Mouse (Mus musculus) hindbrain, embryonic 11.5 days (tissue): ENCODE measurements around the gene Ggact. TPM values are rescaled to one million over a fixed set of nuclear protein-coding genes. Genes with fewer than 3 reads are reported as not detected.

Experiments
- ATAC-seq: fragments of 200-750 bp; cut with Nextera tagmentation; 2 replicates; pipeline ENCODE4 v1.8.0; 2017; ENCODE audit warnings: mild to moderate bottlenecking, moderate TSS enrichment, moderate library complexity; ENCODE audit not compliant: low FRiP score
- DNase-seq: peaks from one replicate; pipeline ENCODE4 v3.0.0-alpha.2; 2015; ENCODE audit warnings: low spot score
- H3K27ac ChIP-seq: fragments of 300-500 bp; sonication (generic); 2 replicates; pipeline ENCODE4 v1.5.1; 2014; ENCODE audit warnings: mild to moderate bottlenecking, low read depth, low read length
- H3K27me3 ChIP-seq: fragments of 300-500 bp; sonication (generic); 2 replicates; pipeline ENCODE4 v1.6.1; 2014; ENCODE audit warnings: mild to moderate bottlenecking, low read length, moderate library complexity, mixed read lengths; ENCODE audit not compliant: control insufficient read depth, insufficient read depth
- H3K36me3 ChIP-seq: fragments of 300-500 bp; sonication (generic); 2 replicates; pipeline ENCODE4 v1.6.1; 2014; ENCODE audit warnings: mild to moderate bottlenecking, low read length, moderate library complexity, mixed read lengths; ENCODE audit not compliant: control insufficient read depth, insufficient read depth
- H3K4me1 ChIP-seq: fragments of 300-500 bp; sonication (generic); replicated peaks from 2 replicates; pipeline ENCODE4 v1.6.1; 2014; ENCODE audit warnings: low read length, mixed read lengths; ENCODE audit not compliant: control insufficient read depth, insufficient read depth
- H3K4me2 ChIP-seq: fragments of 300-500 bp; sonication (generic); replicated peaks from 2 replicates; pipeline ENCODE4 v1.6.1; 2014; ENCODE audit warnings: mild to moderate bottlenecking, low read depth, low read length
- H3K4me3 ChIP-seq: fragments of 300-500 bp; sonication (generic); 2 replicates; pipeline ENCODE4 v1.5.1; 2014; ENCODE audit warnings: low read depth, low read length
- H3K9ac ChIP-seq: fragments of 300-500 bp; sonication (generic); 2 replicates; pipeline ENCODE4 v1.6.1; 2014; ENCODE audit warnings: low read depth, low read length
- H3K9me3 ChIP-seq: fragments of 300-500 bp; sonication (generic); 2 replicates; pipeline ENCODE4 v1.6.1; 2016; ENCODE audit warnings: low read length; ENCODE audit not compliant: control insufficient read depth
- WGBS: fragments of 180-500 bp; shearing (Covaris S2); extraction: QIAGEN DNeasy Blood & Tissue Kit; methylation state at CpG from one replicate; pipeline ENCODE4 v1.1.7; 2014; 5-methylcytosine and 5-hydroxymethylcytosine counted together
- polyA plus RNA-seq: library from polyadenylated mRNA; unstranded; fragments of >200 nt; fragmentation: Nextera tagmentation; extraction: Ambion mirVana; gene quantifications from 2 replicates; pipeline ENCODE4 v1.2.1, GENCODE M21; 2014

Gene Ggact
- polyA plus RNA-seq, 1 experiment from 2014 or later, result 5.1 TPM

DNA sequence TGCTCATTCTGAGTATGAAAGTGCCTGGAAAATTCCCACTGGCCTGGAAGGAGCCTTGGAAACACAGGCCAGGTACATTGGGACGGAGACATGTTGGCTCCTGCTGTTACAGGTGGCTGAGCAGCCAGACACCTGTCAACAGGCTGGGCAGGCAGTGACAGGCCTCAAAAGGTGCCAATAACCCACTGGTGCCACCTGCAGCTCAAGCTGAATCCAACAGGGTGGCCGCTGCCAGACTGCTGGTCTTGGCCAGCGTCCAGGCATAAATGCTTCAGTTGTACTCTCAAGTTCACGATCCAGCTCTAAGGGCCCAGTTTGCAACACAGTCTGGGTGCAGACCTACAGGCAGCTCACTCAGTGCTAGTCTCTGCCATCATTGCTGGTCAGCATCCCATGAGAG, 10.7 kb downstream of the Ggact start:
- Histone ChIP-seq H3K9ac (no peak overlapping the region), H3K9me3 (no peaks in the 10 kb centered on the region), H3K36me3 (no peaks in the 10 kb centered on the region), H3K27ac (no peak overlapping the region), H3K27me3 (no peaks in the 10 kb centered on the region), H3K4me1 (no peaks in the 10 kb centered on the region), H3K4me3 (no peak overlapping the region), H3K4me2 (no peak overlapping the region)
- 76% methylated on average over 4 of the region's 4 CpGs for WGBS
- no peak for DNase-seq
- ATAC-seq, result no peak

DNA sequence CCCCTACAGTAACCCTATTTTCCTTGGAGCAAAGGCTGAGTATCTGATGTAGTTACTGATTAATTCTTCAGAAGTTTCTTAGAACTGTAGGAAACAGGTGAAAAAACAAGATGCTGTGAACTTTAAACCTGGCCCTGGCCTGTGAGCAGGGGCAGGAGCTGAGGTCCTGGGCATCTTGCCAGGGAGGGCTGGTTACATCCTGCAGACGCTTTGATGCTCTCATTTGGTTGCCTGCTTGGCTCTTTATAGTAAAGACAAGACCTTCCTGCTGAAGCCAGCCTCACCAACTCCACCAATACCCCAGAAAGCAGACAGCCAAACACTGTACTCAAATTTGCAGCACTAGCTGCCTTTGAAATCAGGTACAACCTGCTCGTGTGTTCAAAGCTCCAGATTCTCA, 11.4 kb downstream of the Ggact start:
- H3K9ac ChIP-seq, result no peak overlapping the region
- DNase-seq, result no peak
- H3K27ac ChIP-seq, result no peak overlapping the region
- no peak overlapping the region for H3K4me2 ChIP-seq
- WGBS, result 81% methylated on average over 2 of the region's 2 CpGs
- ATAC-seq, result no peak
- H3K9me3 ChIP-seq, result no peaks in the 10 kb centered on the region
- H3K4me1 ChIP-seq, result no peaks in the 10 kb centered on the region
- no peaks in the 10 kb centered on the region for H3K27me3 ChIP-seq
- H3K4me3 ChIP-seq, result no peak overlapping the region
- no peaks in the 10 kb centered on the region for H3K36me3 ChIP-seq

DNA sequence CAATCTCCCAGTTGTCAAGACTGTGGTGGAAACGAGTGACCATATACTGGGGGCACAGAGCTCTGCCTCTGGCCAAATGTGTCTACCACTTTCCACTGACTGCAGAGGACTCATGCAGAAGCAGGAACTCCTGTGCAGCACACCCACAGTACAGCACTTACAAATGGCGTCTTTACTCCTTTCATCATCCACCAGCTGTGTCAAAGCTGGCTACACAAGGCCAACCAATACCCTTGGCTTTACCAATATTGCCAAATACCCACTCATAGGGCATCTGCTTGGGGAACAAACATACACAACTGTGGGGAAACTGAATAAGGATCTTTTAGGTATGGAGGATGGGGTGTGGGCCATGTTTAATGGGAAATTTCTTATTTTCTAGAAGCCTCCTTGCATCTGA, 11.8 kb downstream of the Ggact start:
- WGBS, result 74% methylated on average over 2 of the region's 2 CpGs
- Histone ChIP-seq H3K27me3 (no peaks in the 10 kb centered on the region), H3K36me3 (no peaks in the 10 kb centered on the region), H3K4me1 (no peaks in the 10 kb centered on the region), H3K4me3 (no peak overlapping the region), H3K27ac (no peak overlapping the region), H3K9ac (no peak overlapping the region), H3K4me2 (no peak overlapping the region), H3K9me3 (no peaks in the 10 kb centered on the region)
- no peak for ATAC-seq
- DNase-seq, result no peak

DNA sequence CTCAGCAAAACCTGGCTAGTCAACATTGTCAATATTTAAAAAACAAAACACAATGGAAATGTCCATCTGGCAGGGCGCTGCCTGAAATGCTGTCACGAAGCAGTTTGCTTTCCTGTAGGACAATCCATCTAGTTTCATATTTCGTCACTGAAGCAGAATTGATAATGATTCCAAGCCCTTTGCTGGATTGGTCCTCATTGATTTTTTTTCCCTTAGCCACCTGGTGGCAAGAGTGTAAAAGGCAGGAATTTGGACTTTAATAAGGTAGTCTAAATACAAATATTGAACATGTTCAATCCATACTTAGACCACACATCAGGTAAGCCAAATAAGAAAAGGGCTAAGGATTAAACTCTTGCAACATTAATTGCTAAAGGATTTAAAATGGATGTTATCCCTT, 12.4 kb downstream of the Ggact start:
- Histone ChIP-seq H3K4me3 (no peak overlapping the region), H3K4me1 (no peaks in the 10 kb centered on the region), H3K4me2 (no peak overlapping the region), H3K27ac (no peak overlapping the region), H3K9ac (no peak overlapping the region), H3K27me3 (no peaks in the 10 kb centered on the region), H3K36me3 (no peaks in the 10 kb centered on the region), H3K9me3 (no peaks in the 10 kb centered on the region)
- DNase-seq (peak; percentile 14), ATAC-seq (no peak)
- WGBS, result 68% methylated on average over 3 of the region's 3 CpGs

DNA sequence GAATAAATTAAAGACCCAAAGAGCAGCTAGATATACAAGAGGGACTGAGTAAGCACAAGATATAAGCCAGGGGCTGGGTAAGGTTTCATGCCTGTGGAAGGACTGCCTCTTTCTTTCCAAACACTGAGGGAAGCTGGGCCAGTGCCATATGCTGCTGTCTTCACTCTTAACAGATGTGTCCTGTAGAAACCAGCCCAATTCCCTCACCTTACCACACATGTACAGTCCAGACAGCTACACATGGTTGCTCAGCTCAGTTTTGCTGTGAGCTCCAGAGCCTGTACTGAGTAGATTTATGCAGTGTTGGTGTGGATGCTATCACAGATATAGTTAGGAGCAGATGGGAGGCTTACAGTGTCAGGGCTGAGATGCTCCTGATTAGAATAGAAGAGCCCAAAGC, 12.9 kb downstream of the Ggact start:
- H3K9ac ChIP-seq, result no peak overlapping the region
- DNase-seq, result no peak
- H3K27me3 ChIP-seq, result no peaks in the 10 kb centered on the region
- H3K36me3 ChIP-seq, result no peaks in the 10 kb centered on the region
- no peak for ATAC-seq
- H3K27ac ChIP-seq, result no peak overlapping the region; the same call in 1 of the 2 replicates
- H3K4me2 ChIP-seq, result no peak overlapping the region
- H3K4me1 ChIP-seq, result no peaks in the 10 kb centered on the region
- no peak overlapping the region for H3K4me3 ChIP-seq
- no peaks in the 10 kb centered on the region for H3K9me3 ChIP-seq

DNA sequence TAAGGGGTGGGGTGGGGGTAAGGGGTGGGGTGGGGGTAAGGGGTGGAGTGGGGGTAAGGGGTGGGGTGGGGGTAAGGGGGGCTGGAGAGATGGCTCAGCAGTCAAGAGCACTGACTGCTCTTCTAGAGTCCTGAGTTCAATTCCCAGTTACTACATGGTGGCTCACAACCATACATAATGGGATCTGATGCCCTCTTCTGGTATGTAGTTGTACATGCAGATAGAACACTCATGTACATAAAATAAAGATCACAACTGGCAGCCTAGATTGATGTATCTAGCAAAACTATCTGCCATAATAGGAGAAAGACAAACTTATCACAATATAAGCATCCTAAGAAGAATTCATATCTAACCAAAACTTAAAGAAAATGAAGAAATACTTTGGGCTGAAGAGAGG, 15.0 kb downstream of the Ggact start:
- no peaks in the 10 kb centered on the region for H3K4me1 ChIP-seq
- H3K4me2 ChIP-seq, result no peak overlapping the region
- H3K4me3 ChIP-seq, result no peak overlapping the region
- H3K9ac ChIP-seq, result no peak overlapping the region
- no peaks in the 10 kb centered on the region for H3K36me3 ChIP-seq
- DNase-seq (no peak), ATAC-seq (no peak)
- H3K27me3 ChIP-seq, result no peaks in the 10 kb centered on the region
- H3K27ac ChIP-seq, result no peak overlapping the region
- no peaks in the 10 kb centered on the region for H3K9me3 ChIP-seq

DNA sequence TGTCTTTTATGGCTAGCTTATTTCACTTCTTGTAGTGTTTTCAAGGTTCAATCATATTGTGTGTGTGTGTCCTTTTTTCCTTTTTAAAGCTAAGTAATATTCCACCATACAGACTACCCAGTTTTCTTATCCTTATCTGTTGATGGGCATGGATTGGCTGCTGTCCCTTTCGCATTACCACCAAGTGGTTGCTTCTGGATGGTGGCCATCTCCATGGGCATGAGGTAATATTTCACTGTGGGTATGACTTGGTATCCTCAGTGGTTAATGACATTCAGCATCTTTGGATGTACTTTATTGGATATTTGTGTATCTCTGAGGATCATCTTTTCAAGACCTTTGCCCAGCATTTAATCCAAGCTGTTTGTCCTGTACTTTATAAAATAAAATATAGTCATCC, 17.5 kb downstream of the Ggact start:
- Histone ChIP-seq H3K27me3 (no peaks in the 10 kb centered on the region), H3K4me3 (no peak overlapping the region), H3K27ac (no peak overlapping the region), H3K36me3 (no peaks in the 10 kb centered on the region), H3K9ac (no peak overlapping the region), H3K4me2 (no peak overlapping the region), H3K4me1 (no peaks in the 10 kb centered on the region), H3K9me3 (no peaks in the 10 kb centered on the region)
- 97% methylated on average over 1 of the region's 1 CpGs for WGBS
- no peak for DNase-seq
- no peak for ATAC-seq

DNA sequence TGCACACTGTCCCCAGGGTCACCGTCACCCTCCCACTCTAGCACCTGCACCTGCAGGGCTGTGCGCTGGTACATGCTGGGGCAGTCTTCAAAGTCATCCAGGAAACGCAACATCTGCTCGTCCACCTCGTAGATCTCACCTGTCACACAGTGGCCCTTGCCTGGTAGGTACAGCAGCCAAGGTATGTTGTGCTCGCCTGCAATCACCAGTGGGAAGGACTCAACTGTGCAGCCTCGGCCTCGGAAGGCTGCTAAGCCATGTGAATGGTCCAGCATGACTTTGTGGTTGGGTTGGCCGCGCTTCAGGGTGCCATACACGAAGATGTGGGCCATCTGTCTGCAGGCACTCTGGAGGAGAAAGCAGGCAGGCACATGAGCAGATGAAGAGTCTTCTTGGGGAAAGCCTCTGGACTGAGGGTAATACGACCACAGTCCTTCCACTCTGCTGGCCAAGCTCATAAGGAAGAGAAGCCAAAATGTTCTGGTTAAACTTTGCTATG, 22.0 kb downstream of the Ggact start:
- no peaks in the 10 kb centered on the region for H3K4me1 ChIP-seq
- H3K27me3 ChIP-seq, result no peaks in the 10 kb centered on the region
- WGBS, result 94% methylated on average over 12 of the region's 12 CpGs
- H3K9ac ChIP-seq, result no peak overlapping the region
- DNase-seq (no peak), ATAC-seq (no peak)
- no peak overlapping the region for H3K4me3 ChIP-seq
- H3K27ac ChIP-seq, result no peak overlapping the region
- no peak overlapping the region for H3K4me2 ChIP-seq
- no peaks in the 10 kb centered on the region for H3K36me3 ChIP-seq
- H3K9me3 ChIP-seq, result no peaks in the 10 kb centered on the region

DNA sequence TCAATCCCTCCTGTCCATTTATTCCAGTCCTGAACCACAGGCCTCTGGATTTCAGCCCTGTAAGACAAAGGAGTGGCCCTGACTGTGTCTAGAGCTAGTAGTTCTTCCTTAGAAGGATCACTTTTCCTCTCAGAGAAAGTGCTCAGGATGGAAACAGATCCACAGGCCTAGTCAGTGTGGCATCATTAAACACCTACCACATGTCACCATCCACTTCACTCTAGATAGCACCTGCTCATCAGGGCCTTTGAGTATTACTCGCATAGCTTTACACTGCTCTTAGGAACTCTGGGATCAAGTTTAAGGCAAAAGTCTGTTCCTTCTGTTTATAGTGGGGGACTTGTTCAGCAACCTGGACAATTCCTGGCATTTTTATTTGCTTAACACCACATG, 25.1 kb downstream of the Ggact start:
- WGBS, result 94% methylated on average over 1 of the region's 1 CpGs
- DNase-seq, result no peak
- no peak overlapping the region for H3K4me2 ChIP-seq
- no peak overlapping the region for H3K4me3 ChIP-seq
- no peaks in the 10 kb centered on the region for H3K9me3 ChIP-seq
- no peak overlapping the region for H3K27ac ChIP-seq
- no peaks in the 10 kb centered on the region for H3K4me1 ChIP-seq
- no peak overlapping the region for H3K9ac ChIP-seq
- H3K36me3 ChIP-seq, result no peaks in the 10 kb centered on the region
- ATAC-seq, result no peak
- no peaks in the 10 kb centered on the region for H3K27me3 ChIP-seq
